Mouse (Mus musculus) embryonic facial prominence, embryonic 10.5 days (tissue): ENCODE results near the gene Myrfl. TPM values are rescaled to one million over a fixed set of nuclear protein-coding genes. Genes with fewer than 3 reads are reported as not detected.

Experiments used
- DNase-seq: peaks from one replicate; pipeline ENCODE4 v3.0.0-alpha.2; 2017; ENCODE audit warnings: low spot score
- H3K27ac ChIP-seq: fragments of 300-500 bp; sonication (generic); replicated peaks from 2 replicates; pipeline ENCODE4 v1.5.1; 2016; ENCODE audit warnings: mild to moderate bottlenecking
- H3K27me3 ChIP-seq: fragments of 300-500 bp; sonication (generic); replicated peaks from 2 replicates; pipeline ENCODE4 v1.6.1; 2016; ENCODE audit warnings: low read depth, mild to moderate bottlenecking; ENCODE audit not compliant: poor library complexity, severe bottlenecking
- H3K36me3 ChIP-seq: fragments of 300-500 bp; sonication (generic); replicated peaks from 2 replicates; pipeline ENCODE4 v1.6.1; 2016; ENCODE audit warnings: mild to moderate bottlenecking, moderate library complexity
- H3K4me1 ChIP-seq: fragments of 300-500 bp; sonication (generic); 2 replicates; pipeline ENCODE4 v1.6.1; 2016
- H3K4me3 ChIP-seq: fragments of 300-500 bp; sonication (generic); 2 replicates; pipeline ENCODE4 v1.5.1; 2016; ENCODE audit warnings: mild to moderate bottlenecking, moderate library complexity
- H3K9me3 ChIP-seq: fragments of 300-500 bp; sonication (generic); 2 replicates; pipeline ENCODE4 v1.6.1; 2016; ENCODE audit warnings: mild to moderate bottlenecking
- WGBS: fragments of 180-500 bp; shearing (Covaris S2); methylation state at CpG from one replicate; pipeline ENCODE4 v1.1.7; 2016; 5-methylcytosine and 5-hydroxymethylcytosine counted together
- polyA plus RNA-seq: library from polyadenylated mRNA; unstranded; fragments of >200 nt; fragmentation: Nextera tagmentation; extraction: Ambion mirVana; gene quantifications from 2 replicates; pipeline ENCODE4 v1.2.1, GENCODE M21; 2016

The Myrfl gene
- polyA plus RNA-seq, 1 experiment from 2014 or later = 0.16 TPM

- H3K9me3 ChIP-seq = no peaks in the 10 kb centered on the region
- WGBS = 70% methylated on average over 7 of the region's 7 CpGs
- H3K36me3 ChIP-seq = no peaks in the 10 kb centered on the region
- DNase-seq = no peak
- H3K27ac ChIP-seq = peak overlapping the region; percentile 65
- no peaks in the 10 kb centered on the region for H3K27me3 ChIP-seq
- no peak overlapping the region for H3K4me3 ChIP-seq
- H3K4me1 ChIP-seq = peaks cover 40% of the 10 kb centered on the region
Measured at GRCm38 (mm10) chr10:116740073-116740472, 156.6 kb downstream of the Myrfl start.

DNA sequence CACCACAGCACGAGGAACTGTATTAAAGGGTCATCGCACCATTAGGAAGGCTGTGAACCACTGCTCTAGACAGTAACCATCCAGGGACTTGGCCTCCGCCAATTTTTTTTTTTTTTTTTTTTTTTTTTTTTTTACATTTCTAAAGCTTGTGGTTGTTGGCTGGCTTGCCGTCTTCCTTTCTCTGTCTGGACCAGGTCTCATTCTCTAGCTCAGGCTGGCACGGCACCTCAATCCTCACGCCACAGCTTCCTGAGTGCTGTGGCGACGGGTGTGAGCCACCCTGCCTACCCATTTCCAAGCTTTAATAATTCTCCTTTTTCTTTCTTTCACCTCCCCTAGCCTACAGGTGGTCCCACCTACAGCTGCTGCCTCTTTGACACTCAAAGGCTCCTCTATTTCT lies 158.2 kb downstream of the Myrfl start:
- Histone ChIP-seq H3K36me3 (no peaks in the 10 kb centered on the region), H3K27me3 (no peaks in the 10 kb centered on the region), H3K27ac (no peak overlapping the region; the same call in 1 of the 2 replicates), H3K4me3 (no peak overlapping the region), H3K9me3 (no peaks in the 10 kb centered on the region), H3K4me1 (peaks cover 37% of the 10 kb centered on the region)
- 94% methylated on average over 8 of the region's 8 CpGs for WGBS
- DNase-seq = no peak

DNA sequence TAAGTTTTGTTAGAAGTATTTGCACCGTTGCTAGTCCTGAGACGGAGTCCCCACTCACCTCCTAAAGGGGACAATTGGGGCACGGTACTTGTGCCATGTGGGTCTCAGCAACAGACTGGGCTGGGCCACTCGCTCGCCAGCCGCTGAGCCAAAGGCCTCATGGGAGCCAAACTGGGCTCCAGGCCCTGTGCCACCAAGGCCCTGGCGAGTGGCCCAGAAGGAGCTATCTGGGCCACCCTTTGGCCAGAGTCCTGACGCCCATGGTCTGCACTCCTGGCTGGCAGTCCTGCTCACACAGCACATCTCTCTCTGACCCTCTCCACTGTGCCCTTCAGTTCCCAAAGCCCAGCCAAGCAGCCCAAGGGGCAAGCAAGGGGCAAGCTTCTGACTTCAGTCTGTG lies 161.1 kb downstream of the Myrfl start:
- Histone ChIP-seq H3K4me1 (peaks cover 21% of the 10 kb centered on the region), H3K9me3 (no peaks in the 10 kb centered on the region), H3K4me3 (no peak overlapping the region), H3K27me3 (no peaks in the 10 kb centered on the region), H3K36me3 (no peaks in the 10 kb centered on the region), H3K27ac (no peak overlapping the region)
- DNase-seq = no peak
- WGBS = 91% methylated on average over 8 of the region's 8 CpGs

GRCm38 (mm10) chr10:116733651-116734050 lies 163.1 kb downstream of the Myrfl start:
- H3K27ac ChIP-seq = no peak overlapping the region
- H3K4me3 ChIP-seq = no peak overlapping the region
- H3K27me3 ChIP-seq = peaks cover 2% of the 10 kb centered on the region; the same call in 1 of the 2 replicates
- no peak for DNase-seq
- H3K9me3 ChIP-seq = no peaks in the 10 kb centered on the region
- H3K4me1 ChIP-seq = peaks cover 10% of the 10 kb centered on the region
- WGBS = 79% methylated on average over 7 of the region's 7 CpGs
- H3K36me3 ChIP-seq = no peaks in the 10 kb centered on the region

GRCm38 (mm10) chr10:116730033-116730652 lies 166.6 kb downstream of the Myrfl start:
- Histone ChIP-seq H3K27ac (no peak overlapping the region), H3K9me3 (no peaks in the 10 kb centered on the region), H3K4me1 (peaks cover 20% of the 10 kb centered on the region), H3K4me3 (no peak overlapping the region), H3K36me3 (no peaks in the 10 kb centered on the region), H3K27me3 (peaks cover 2% of the 10 kb centered on the region)
- whole genome bisulfite sequencing = 79% methylated on average over 10 of the region's 10 CpGs
- no peak for DNase-seq

DNA sequence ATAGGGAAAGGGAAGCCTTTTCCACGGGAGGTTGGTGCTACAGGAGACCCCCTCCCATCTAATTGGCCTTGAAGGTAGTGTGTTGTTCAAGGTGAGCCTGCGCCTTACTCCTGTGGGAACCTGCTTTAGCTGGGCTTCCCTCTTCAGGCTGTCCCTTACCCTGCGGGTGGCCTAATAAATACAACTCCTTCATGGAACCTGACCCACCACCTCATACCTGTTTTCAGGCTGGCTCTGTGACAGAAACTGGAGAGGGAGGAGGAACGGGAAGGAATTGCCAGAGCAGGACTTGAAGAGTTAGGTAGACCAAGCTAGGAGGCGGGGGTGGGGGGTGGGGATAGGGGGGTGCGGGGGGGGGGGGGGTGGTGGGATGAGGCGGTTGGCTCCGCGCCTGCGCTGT lies 167.9 kb downstream of the Myrfl start:
- Histone ChIP-seq H3K9me3 (no peaks in the 10 kb centered on the region), H3K36me3 (no peaks in the 10 kb centered on the region), H3K4me3 (no peak overlapping the region), H3K27ac (no peak overlapping the region), H3K4me1 (peaks cover 20% of the 10 kb centered on the region), H3K27me3 (peaks cover 2% of the 10 kb centered on the region)
- 79% methylated on average over 9 of the region's 10 CpGs for WGBS
- no peak for DNase-seq

DNA sequence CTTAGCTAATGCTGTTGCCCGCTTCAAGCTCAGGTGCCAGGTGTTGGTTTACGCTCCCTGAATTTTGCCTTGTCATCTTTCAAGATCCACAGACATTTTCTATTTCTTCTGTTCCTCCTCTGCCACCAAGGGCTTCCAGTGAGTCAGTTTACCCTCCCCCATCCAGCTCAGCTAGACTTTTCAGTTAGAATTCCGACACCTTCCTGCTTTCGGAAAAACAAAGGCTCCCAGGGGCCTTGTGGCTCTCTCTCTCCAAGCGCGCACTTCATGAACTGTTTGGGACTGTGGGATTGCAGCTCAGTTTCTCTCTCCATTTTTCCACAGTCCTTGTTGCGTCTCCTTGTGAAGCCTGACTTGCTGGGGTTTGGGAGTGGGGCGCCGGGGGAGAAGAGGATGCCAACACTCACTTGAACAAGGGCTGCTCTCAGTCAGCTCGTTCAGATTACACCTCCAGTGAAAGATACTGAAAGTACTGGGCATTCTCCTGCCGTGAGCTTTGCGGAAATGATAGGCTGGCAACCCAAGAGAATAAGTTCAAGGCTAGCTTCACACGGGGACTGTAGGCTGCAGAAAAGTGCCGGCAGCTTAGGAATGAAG lies 168.9 kb downstream of the Myrfl start:
- H3K27me3 ChIP-seq = peaks cover 2% of the 10 kb centered on the region
- H3K36me3 ChIP-seq = no peaks in the 10 kb centered on the region
- peak; percentile 13 for DNase-seq
- peak overlapping the region; percentile 78 for H3K27ac ChIP-seq
- no peaks in the 10 kb centered on the region for H3K9me3 ChIP-seq
- H3K4me1 ChIP-seq = peaks cover 20% of the 10 kb centered on the region
- 25% methylated on average over 14 of the region's 14 CpGs for WGBS
- peak overlapping the region; percentile 32 for H3K4me3 ChIP-seq

Other genes starting within 250 kb of the Myrfl start
- 36.5 and 37.3 TPM in 2 replicates for gene Rab3ip, start 53.9 kb upstream of the Myrfl start, polyA plus RNA-seq
- gene Gm10271, start 75.7 kb upstream of the Myrfl start, polyA plus RNA-seq = not detected in 2 replicates
- 0.09 and 0.33 TPM in 2 replicates for gene Best3, start 89.4 kb upstream of the Myrfl start, polyA plus RNA-seq
- 0.14 TPM in 1 of 2 replicates, not detected in the other for gene Lrrc10, start 148.4 kb upstream of the Myrfl start, polyA plus RNA-seq
- gene Cct2, start 166.9 kb upstream of the Myrfl start, polyA plus RNA-seq = 350 and 352 TPM in 2 replicates